Mouse (Mus musculus): Measurements from ENCODE around the gene Irf2. TPM values are rescaled to one million over a fixed set of nuclear protein-coding genes. Genes with fewer than 3 reads are reported as not detected.

Gene Irf2
- polyA plus RNA-seq, 1 experiment from 2014 or later = 29.0 TPM

DNA sequence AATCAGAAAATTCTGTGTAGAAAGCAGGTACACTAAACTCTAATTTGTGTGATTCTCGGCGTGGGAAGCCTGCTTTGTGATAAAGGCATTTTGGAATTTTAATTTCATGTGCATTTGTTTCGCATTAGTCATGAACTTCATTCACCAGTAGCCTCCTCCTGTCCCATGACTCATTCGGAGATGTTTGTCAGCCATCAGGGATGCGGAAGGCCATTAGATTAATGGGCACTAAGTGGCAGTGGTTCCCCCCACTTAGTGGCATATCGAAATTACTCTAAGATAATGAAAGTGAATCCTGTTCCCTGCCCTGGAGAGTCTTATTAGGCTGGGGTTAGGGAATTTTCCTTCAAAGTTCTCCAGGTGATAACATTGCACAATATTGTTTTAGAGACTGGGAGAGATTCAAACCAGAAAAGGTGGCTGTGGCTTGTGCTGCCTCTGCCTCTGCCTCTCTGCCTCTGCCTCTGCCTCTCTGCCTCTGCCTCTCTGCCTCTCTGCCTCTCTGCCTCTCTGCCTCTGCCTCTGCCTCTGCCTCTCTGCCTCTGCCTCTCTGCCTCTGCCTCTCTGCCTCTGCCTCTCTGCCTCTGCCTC lies 41.6 kb downstream of the Irf2 start:
- Histone ChIP-seq H3K4me3 (ENCODE audit: low read length) (no peak overlapping the region), H3K27ac (ENCODE audit: low read length) (no peak overlapping the region), H3K9me3 (ENCODE audit: control insufficient read depth, low read length) (no peaks in the 10 kb centered on the region), H3K4me2 (ENCODE audit: low read depth, low read length) (no peak overlapping the region), H3K27me3 (replicated peaks; ENCODE audit: control insufficient read depth, insufficient read depth, low read length) (no peaks in the 10 kb centered on the region), H3K9ac (ENCODE audit: low read depth, low read length) (no peak overlapping the region), H3K4me1 (ENCODE audit: control insufficient read depth, insufficient read depth, low read length) (no peaks in the 10 kb centered on the region), H3K36me3 (ENCODE audit: control insufficient read depth, insufficient read depth, low read length) (peaks cover 3% of the 10 kb centered on the region; the same call in 1 of the 2 replicates)
- no peak for ATAC-seq
- WGBS = 81% methylated on average over 6 of the region's 6 CpGs

- no peak for ATAC-seq
- 94% methylated on average over 5 of the region's 5 CpGs for WGBS
- no peak overlapping the region for H3K27ac ChIP-seq (ENCODE audit: low read length)
- no peaks in the 10 kb centered on the region for H3K4me1 ChIP-seq (ENCODE audit: control insufficient read depth, insufficient read depth, low read length)
- H3K36me3 ChIP-seq (ENCODE audit: control insufficient read depth, insufficient read depth, low read length) = peaks cover 3% of the 10 kb centered on the region; the same call in 1 of the 2 replicates
- no peaks in the 10 kb centered on the region for H3K9me3 ChIP-seq (ENCODE audit: control insufficient read depth, low read length)
- no peak overlapping the region for H3K9ac ChIP-seq (ENCODE audit: low read depth, low read length)
- H3K4me2 ChIP-seq (ENCODE audit: low read depth, low read length) = no peak overlapping the region
- no peak overlapping the region for H3K4me3 ChIP-seq (ENCODE audit: low read length)
- H3K27me3 ChIP-seq (replicated peaks; ENCODE audit: control insufficient read depth, insufficient read depth, low read length) = no peaks in the 10 kb centered on the region
Measured at GRCm38 (mm10) chr8:46782254-46782653, 42.7 kb downstream of the Irf2 start.

GRCm38 (mm10) chr8:46785070-46785469 lies 45.5 kb downstream of the Irf2 start:
- H3K9me3 ChIP-seq (ENCODE audit: control insufficient read depth, low read length) = no peaks in the 10 kb centered on the region
- no peak for ATAC-seq
- no peak overlapping the region for H3K27ac ChIP-seq (ENCODE audit: low read length)
- no peaks in the 10 kb centered on the region for H3K27me3 ChIP-seq (replicated peaks; ENCODE audit: control insufficient read depth, insufficient read depth, low read length)
- no peak overlapping the region for H3K9ac ChIP-seq (ENCODE audit: low read depth, low read length)
- no peak overlapping the region for H3K4me2 ChIP-seq (ENCODE audit: low read depth, low read length)
- no peak overlapping the region for H3K4me3 ChIP-seq (ENCODE audit: low read length)
- H3K36me3 ChIP-seq (ENCODE audit: control insufficient read depth, insufficient read depth, low read length) = peaks cover 3% of the 10 kb centered on the region; the same call in 1 of the 2 replicates
- 79% methylated on average over 2 of the region's 2 CpGs for WGBS
- peaks cover 3% of the 10 kb centered on the region; the same call in 1 of the 2 replicates for H3K4me1 ChIP-seq (ENCODE audit: control insufficient read depth, insufficient read depth, low read length)

GRCm38 (mm10) chr8:46785926-46786325 lies 46.4 kb downstream of the Irf2 start:
- no peaks in the 10 kb centered on the region for H3K27me3 ChIP-seq (replicated peaks; ENCODE audit: control insufficient read depth, insufficient read depth, low read length)
- no peaks in the 10 kb centered on the region for H3K9me3 ChIP-seq (ENCODE audit: control insufficient read depth, low read length)
- no peak overlapping the region for H3K4me2 ChIP-seq (ENCODE audit: low read depth, low read length)
- no peak overlapping the region for H3K9ac ChIP-seq (ENCODE audit: low read depth, low read length)
- ATAC-seq = no peak
- H3K36me3 ChIP-seq (ENCODE audit: control insufficient read depth, insufficient read depth, low read length) = no peaks in the 10 kb centered on the region
- 88% methylated on average over 6 of the region's 6 CpGs for WGBS
- no peak overlapping the region for H3K27ac ChIP-seq (ENCODE audit: low read length)
- no peak overlapping the region for H3K4me3 ChIP-seq (ENCODE audit: low read length)
- H3K4me1 ChIP-seq (ENCODE audit: control insufficient read depth, insufficient read depth, low read length) = peaks cover 3% of the 10 kb centered on the region; the same call in 1 of the 2 replicates

DNA sequence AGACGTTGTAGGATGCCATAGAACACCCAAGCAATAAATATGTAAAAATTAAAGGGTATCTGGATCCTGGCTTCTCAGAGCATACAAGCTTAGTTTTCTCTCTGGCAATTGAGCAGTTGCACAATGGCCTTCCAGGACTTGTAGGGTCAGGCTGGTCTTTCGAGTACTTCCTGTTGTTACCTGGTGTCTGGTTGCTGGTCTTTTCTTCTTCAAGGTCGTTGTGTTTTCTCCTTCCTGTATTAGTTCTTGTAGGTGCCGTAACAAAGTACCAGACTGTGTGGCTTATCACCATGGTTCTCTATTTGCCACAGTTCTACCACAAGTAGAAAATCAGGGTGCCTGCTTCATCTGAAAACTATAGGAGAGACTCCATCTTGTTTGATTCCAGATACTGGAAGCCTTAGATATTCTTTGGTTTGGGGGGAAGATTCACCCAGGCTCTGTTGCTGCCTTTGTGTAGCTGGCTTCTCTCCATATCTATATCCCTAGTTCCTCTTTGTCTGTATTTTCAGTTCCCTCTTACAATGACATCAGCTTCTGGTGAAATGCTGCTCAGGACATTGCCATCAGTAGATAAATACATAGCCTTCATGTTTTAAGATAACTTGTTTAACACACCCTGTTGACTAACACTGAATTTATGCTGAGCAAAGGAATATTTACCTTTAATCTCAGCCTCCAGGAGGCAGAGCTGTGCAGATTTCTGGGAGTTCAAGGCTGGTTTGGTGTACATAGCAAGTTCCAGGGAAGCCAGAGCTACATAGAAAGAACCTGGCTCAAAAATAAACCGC lies 49.8 kb downstream of the Irf2 start:
- Histone ChIP-seq H3K36me3 (ENCODE audit: control insufficient read depth, insufficient read depth, low read length) (no peaks in the 10 kb centered on the region), H3K27me3 (replicated peaks; ENCODE audit: control insufficient read depth, insufficient read depth, low read length) (no peaks in the 10 kb centered on the region), H3K9me3 (ENCODE audit: control insufficient read depth, low read length) (no peaks in the 10 kb centered on the region), H3K4me3 (ENCODE audit: low read length) (no peak overlapping the region), H3K9ac (ENCODE audit: low read depth, low read length) (no peak overlapping the region), H3K27ac (ENCODE audit: low read length) (0 out of 2 replicates have a peak overlapping the region, but pooled peaks have one; percentile 0), H3K4me1 (ENCODE audit: control insufficient read depth, insufficient read depth, low read length) (peaks cover 6% of the 10 kb centered on the region), H3K4me2 (ENCODE audit: low read depth, low read length) (no peak overlapping the region)
- ATAC-seq = peak; percentile 29; the same call in 1 of the 2 replicates
- 78% methylated on average over 5 of the region's 5 CpGs for WGBS

DNA sequence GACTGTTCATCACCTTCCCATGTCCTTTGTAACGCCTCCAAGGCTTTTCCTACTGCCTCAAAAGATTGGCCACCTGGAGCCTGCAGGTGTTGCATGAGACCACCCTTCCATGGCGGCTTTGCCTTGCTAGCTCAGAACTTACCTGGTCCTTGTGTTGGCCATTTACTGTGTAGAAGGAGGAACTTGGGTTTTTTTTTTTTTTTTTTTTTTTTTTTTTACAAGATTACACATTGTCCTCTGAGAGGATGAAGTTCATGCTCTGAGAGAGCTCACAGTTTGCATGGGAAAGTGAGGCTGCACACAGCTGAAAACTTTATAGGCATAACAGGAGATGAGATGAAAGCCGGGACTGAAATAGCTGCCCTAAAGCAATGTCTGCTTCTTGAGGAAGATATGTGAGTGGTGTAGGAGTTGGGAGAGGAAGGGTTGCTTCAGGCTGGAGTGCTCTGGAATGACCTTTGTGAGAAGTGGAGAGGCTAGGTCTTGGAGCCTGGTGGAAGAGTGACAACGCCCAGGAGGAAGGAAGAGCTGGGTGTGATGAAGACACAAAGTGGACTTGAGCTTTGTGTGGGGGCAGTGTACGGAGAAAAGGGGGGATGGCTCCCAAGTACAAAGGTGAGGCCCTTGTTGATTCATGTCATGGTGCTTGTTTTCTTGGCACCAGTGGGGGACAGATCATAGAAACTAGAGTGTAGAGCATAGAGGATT lies 52.3 kb downstream of the Irf2 start:
- no peak overlapping the region for H3K4me2 ChIP-seq (ENCODE audit: low read depth, low read length)
- H3K27ac ChIP-seq (ENCODE audit: low read length) = peak overlapping the region; percentile 47; the same call in 1 of the 2 replicates
- H3K9me3 ChIP-seq (ENCODE audit: control insufficient read depth, low read length) = no peaks in the 10 kb centered on the region
- no peak overlapping the region for H3K4me3 ChIP-seq (ENCODE audit: low read length)
- no peaks in the 10 kb centered on the region for H3K36me3 ChIP-seq (ENCODE audit: control insufficient read depth, insufficient read depth, low read length)
- peaks cover 6% of the 10 kb centered on the region for H3K4me1 ChIP-seq (ENCODE audit: control insufficient read depth, insufficient read depth, low read length)
- H3K9ac ChIP-seq (ENCODE audit: low read depth, low read length) = no peak overlapping the region
- WGBS = 73% methylated on average over 5 of the region's 5 CpGs
- H3K27me3 ChIP-seq (replicated peaks; ENCODE audit: control insufficient read depth, insufficient read depth, low read length) = no peaks in the 10 kb centered on the region
- ATAC-seq = peak; percentile 7; the same call in 1 of the 2 replicates

GRCm38 (mm10) chr8:46792653-46793052 lies 53.1 kb downstream of the Irf2 start:
- H3K9me3 ChIP-seq (ENCODE audit: control insufficient read depth, low read length) = no peaks in the 10 kb centered on the region
- no peaks in the 10 kb centered on the region for H3K27me3 ChIP-seq (replicated peaks; ENCODE audit: control insufficient read depth, insufficient read depth, low read length)
- H3K4me3 ChIP-seq (ENCODE audit: low read length) = no peak overlapping the region
- peaks cover 6% of the 10 kb centered on the region for H3K4me1 ChIP-seq (ENCODE audit: control insufficient read depth, insufficient read depth, low read length)
- 56% methylated on average over 2 of the region's 2 CpGs for WGBS
- H3K9ac ChIP-seq (ENCODE audit: low read depth, low read length) = no peak overlapping the region
- H3K4me2 ChIP-seq (ENCODE audit: low read depth, low read length) = no peak overlapping the region
- ATAC-seq = peak; percentile 63
- peak overlapping the region; percentile 47 for H3K27ac ChIP-seq (ENCODE audit: low read length)
- no peaks in the 10 kb centered on the region for H3K36me3 ChIP-seq (ENCODE audit: control insufficient read depth, insufficient read depth, low read length)

DNA sequence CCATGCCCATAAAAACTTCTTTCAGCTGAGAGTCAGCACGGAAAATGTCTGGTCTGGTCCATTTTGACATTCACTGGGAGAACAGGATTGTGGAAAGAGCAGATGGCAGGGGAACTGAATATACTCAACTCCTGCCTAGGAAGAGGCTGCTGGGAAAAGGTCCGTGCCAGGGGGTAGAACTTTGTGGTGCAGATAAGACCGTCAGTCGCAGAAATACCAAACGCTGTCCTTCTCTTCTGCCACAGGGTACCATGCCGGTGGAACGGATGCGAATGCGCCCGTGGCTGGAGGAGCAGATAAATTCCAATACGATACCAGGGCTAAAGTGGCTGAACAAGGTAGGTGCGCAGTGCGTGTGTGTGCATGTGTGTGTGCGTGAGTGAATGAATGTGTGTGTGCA lies 53.7 kb downstream of the Irf2 start:
- H3K4me2 ChIP-seq (ENCODE audit: low read depth, low read length) = no peak overlapping the region
- WGBS = 93% methylated on average over 14 of the region's 14 CpGs
- H3K4me1 ChIP-seq (ENCODE audit: control insufficient read depth, insufficient read depth, low read length) = peaks cover 6% of the 10 kb centered on the region
- H3K9ac ChIP-seq (ENCODE audit: low read depth, low read length) = no peak overlapping the region
- H3K27me3 ChIP-seq (replicated peaks; ENCODE audit: control insufficient read depth, insufficient read depth, low read length) = no peaks in the 10 kb centered on the region
- no peaks in the 10 kb centered on the region for H3K36me3 ChIP-seq (ENCODE audit: control insufficient read depth, insufficient read depth, low read length)
- ATAC-seq = no peak
- no peak overlapping the region for H3K4me3 ChIP-seq (ENCODE audit: low read length)
- H3K9me3 ChIP-seq (ENCODE audit: control insufficient read depth, low read length) = no peaks in the 10 kb centered on the region
- H3K27ac ChIP-seq (ENCODE audit: low read length) = no peak overlapping the region; the same call in 1 of the 2 replicates

DNA sequence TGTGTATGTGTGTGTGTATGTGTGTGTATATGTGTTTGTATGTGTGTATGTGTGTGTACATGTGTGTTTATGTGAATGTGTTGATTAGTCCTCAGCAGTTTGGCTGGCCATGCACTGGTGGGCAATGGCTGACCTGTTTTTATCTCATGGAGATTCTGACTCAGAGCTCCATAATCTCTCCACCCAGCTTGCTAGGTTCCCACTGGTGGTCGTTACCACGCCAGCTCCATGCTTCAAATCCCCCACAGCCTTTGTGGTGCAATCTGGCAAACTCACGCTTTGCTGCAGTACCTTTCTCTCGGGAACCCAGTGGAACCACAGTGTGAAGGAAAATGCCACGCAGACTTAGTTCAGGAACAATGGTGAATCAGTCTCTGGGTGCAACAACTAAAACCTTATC lies 54.8 kb downstream of the Irf2 start:
- H3K9me3 ChIP-seq (ENCODE audit: control insufficient read depth, low read length) = no peaks in the 10 kb centered on the region
- no peak overlapping the region for H3K4me2 ChIP-seq (ENCODE audit: low read depth, low read length)
- WGBS = 88% methylated on average over 5 of the region's 5 CpGs
- H3K36me3 ChIP-seq (ENCODE audit: control insufficient read depth, insufficient read depth, low read length) = no peaks in the 10 kb centered on the region
- ATAC-seq = no peak
- no peak overlapping the region for H3K4me3 ChIP-seq (ENCODE audit: low read length)
- H3K9ac ChIP-seq (ENCODE audit: low read depth, low read length) = no peak overlapping the region
- H3K4me1 ChIP-seq (ENCODE audit: control insufficient read depth, insufficient read depth, low read length) = peaks cover 10% of the 10 kb centered on the region
- H3K27ac ChIP-seq (ENCODE audit: low read length) = no peak overlapping the region
- no peaks in the 10 kb centered on the region for H3K27me3 ChIP-seq (replicated peaks; ENCODE audit: control insufficient read depth, insufficient read depth, low read length)

All from intestine, embryonic 16.5 days (tissue).